Mouse (Mus musculus) hindbrain, embryonic 11.5 days (tissue): ENCODE data around the gene Dynlt1f. TPM values are rescaled to one million over a fixed set of nuclear protein-coding genes. Genes with fewer than 3 reads are reported as not detected.
"Not testable (repeated sequence)": the region's sequence is repeated elsewhere in the genome, so short reads cannot be mapped to it uniquely, and the experiment has no call there.

Experiments
- ATAC-seq: fragments of 200-750 bp; cut with Nextera tagmentation; 2 replicates; pipeline ENCODE4 v1.8.0; 2017; ENCODE audit warnings: mild to moderate bottlenecking, moderate TSS enrichment, moderate library complexity; ENCODE audit not compliant: low FRiP score
- DNase-seq: peaks from one replicate; pipeline ENCODE4 v3.0.0-alpha.2; 2015; ENCODE audit warnings: low spot score
- H3K27ac ChIP-seq: fragments of 300-500 bp; sonication (generic); 2 replicates; pipeline ENCODE4 v1.5.1; 2014; ENCODE audit warnings: mild to moderate bottlenecking, low read depth, low read length
- H3K27me3 ChIP-seq: fragments of 300-500 bp; sonication (generic); 2 replicates; pipeline ENCODE4 v1.6.1; 2014; ENCODE audit warnings: mild to moderate bottlenecking, low read length, moderate library complexity, mixed read lengths; ENCODE audit not compliant: control insufficient read depth, insufficient read depth
- H3K36me3 ChIP-seq: fragments of 300-500 bp; sonication (generic); 2 replicates; pipeline ENCODE4 v1.6.1; 2014; ENCODE audit warnings: mild to moderate bottlenecking, low read length, moderate library complexity, mixed read lengths; ENCODE audit not compliant: control insufficient read depth, insufficient read depth
- H3K4me1 ChIP-seq: fragments of 300-500 bp; sonication (generic); replicated peaks from 2 replicates; pipeline ENCODE4 v1.6.1; 2014; ENCODE audit warnings: low read length, mixed read lengths; ENCODE audit not compliant: control insufficient read depth, insufficient read depth
- H3K4me2 ChIP-seq: fragments of 300-500 bp; sonication (generic); replicated peaks from 2 replicates; pipeline ENCODE4 v1.6.1; 2014; ENCODE audit warnings: mild to moderate bottlenecking, low read depth, low read length
- H3K4me3 ChIP-seq: fragments of 300-500 bp; sonication (generic); 2 replicates; pipeline ENCODE4 v1.5.1; 2014; ENCODE audit warnings: low read depth, low read length
- H3K9ac ChIP-seq: fragments of 300-500 bp; sonication (generic); 2 replicates; pipeline ENCODE4 v1.6.1; 2014; ENCODE audit warnings: low read depth, low read length
- H3K9me3 ChIP-seq: fragments of 300-500 bp; sonication (generic); 2 replicates; pipeline ENCODE4 v1.6.1; 2016; ENCODE audit warnings: low read length; ENCODE audit not compliant: control insufficient read depth
- WGBS: fragments of 180-500 bp; shearing (Covaris S2); extraction: QIAGEN DNeasy Blood & Tissue Kit; methylation state at CpG from one replicate; pipeline ENCODE4 v1.1.7; 2014; 5-methylcytosine and 5-hydroxymethylcytosine counted together
- polyA plus RNA-seq: library from polyadenylated mRNA; unstranded; fragments of >200 nt; fragmentation: Nextera tagmentation; extraction: Ambion mirVana; gene quantifications from 2 replicates; pipeline ENCODE4 v1.2.1, GENCODE M21; 2014

Gene Dynlt1f
- 323 and 333 TPM in 2 replicates for polyA plus RNA-seq

GRCm38 (mm10) chr17:6655567-6656281, at the start of gene Dynlt1f:
TSS of gene Dynlt1f (minus strand) at chr17:6655900.
- Histone ChIP-seq H3K4me2 (peak within 1 kb of the TSS; percentile 31), H3K27ac (peak within 1 kb of the TSS; percentile 70), H3K4me3 (peak within 1 kb of the TSS; percentile 41), H3K9ac (peak within 1 kb of the TSS; percentile 59)
- H3K27me3 ChIP-seq, H3K9me3 ChIP-seq, H3K4me1 ChIP-seq, H3K36me3 ChIP-seq: not testable (repeated sequence)
- peak; percentile 31 for DNase-seq
- WGBS: 6% methylated on average over 15 of the region's 33 CpGs
- peak; percentile 95 for ATAC-seq

GRCm38 (mm10) chr17:6703381-6704270, 47.9 kb upstream of the Dynlt1f start:
- H3K4me2 ChIP-seq, DNase-seq, H3K9ac ChIP-seq, H3K36me3 ChIP-seq, H3K4me1 ChIP-seq, H3K27me3 ChIP-seq, H3K9me3 ChIP-seq, H3K4me3 ChIP-seq, H3K27ac ChIP-seq: not testable (repeated sequence)
- WGBS: 54% methylated on average over 6 of the region's 9 CpGs
- ATAC-seq: peak; percentile 87

- ATAC-seq: 0 out of 2 replicates have a peak, but pooled peaks have one; percentile 43
- not testable (repeated sequence) for H3K27ac ChIP-seq, H3K27me3 ChIP-seq, H3K4me1 ChIP-seq, H3K9me3 ChIP-seq, H3K4me3 ChIP-seq, DNase-seq, H3K4me2 ChIP-seq, H3K36me3 ChIP-seq, H3K9ac ChIP-seq
- WGBS: 34% methylated on average over 2 of the region's 8 CpGs
Observed at GRCm38 (mm10) chr17:6702625-6703221, 47.0 kb upstream of the Dynlt1f start.

GRCm38 (mm10) chr17:6700077-6700476, 44.4 kb upstream of the Dynlt1f start:
- ATAC-seq, H3K4me2 ChIP-seq, H3K4me1 ChIP-seq, H3K9me3 ChIP-seq, H3K36me3 ChIP-seq, H3K9ac ChIP-seq, H3K4me3 ChIP-seq, H3K27me3 ChIP-seq, DNase-seq, H3K27ac ChIP-seq: not testable (repeated sequence)
- WGBS: 79% methylated on average over 4 of the region's 7 CpGs

GRCm38 (mm10) chr17:6699502-6699901, 43.8 kb upstream of the Dynlt1f start:
- not testable (repeated sequence) for H3K9me3 ChIP-seq, DNase-seq

GRCm38 (mm10) chr17:6697224-6697775, 41.6 kb upstream of the Dynlt1f start:
- WGBS: 67% methylated on average over 2 of the region's 4 CpGs
- not testable (repeated sequence) for H3K9me3 ChIP-seq, H3K9ac ChIP-seq, H3K4me3 ChIP-seq, H3K27ac ChIP-seq, H3K27me3 ChIP-seq, H3K4me2 ChIP-seq, H3K4me1 ChIP-seq, H3K36me3 ChIP-seq
- peak; percentile 43; the same call in 1 of the 2 replicates for ATAC-seq
- peak; percentile 38 for DNase-seq

More at GRCm38 (mm10) chr17:6699502-6699901, 43.8 kb upstream of the Dynlt1f start:
- WGBS: 93% methylated on average over 8 of the region's 9 CpGs
- ATAC-seq, H3K27me3 ChIP-seq, H3K9ac ChIP-seq, H3K4me3 ChIP-seq, H3K27ac ChIP-seq, H3K4me1 ChIP-seq, H3K36me3 ChIP-seq, H3K4me2 ChIP-seq: not testable (repeated sequence)

- not testable (repeated sequence) for H3K4me3 ChIP-seq, H3K4me2 ChIP-seq, DNase-seq, H3K36me3 ChIP-seq, H3K27ac ChIP-seq, H3K9me3 ChIP-seq, H3K27me3 ChIP-seq, H3K4me1 ChIP-seq, H3K9ac ChIP-seq, ATAC-seq
- 65% methylated on average over 8 of the region's 8 CpGs for WGBS
Observed at GRCm38 (mm10) chr17:6696521-6696920, 40.8 kb upstream of the Dynlt1f start.

GRCm38 (mm10) chr17:6695712-6696111, 40.0 kb upstream of the Dynlt1f start:
- H3K4me1 ChIP-seq, H3K9ac ChIP-seq, H3K36me3 ChIP-seq, DNase-seq, H3K4me3 ChIP-seq, H3K4me2 ChIP-seq, H3K27ac ChIP-seq, H3K9me3 ChIP-seq, ATAC-seq, H3K27me3 ChIP-seq: not testable (repeated sequence)
- 81% methylated on average over 9 of the region's 9 CpGs for WGBS
